ENCODE assay signal across 8 mouse cellular contexts in the genomic region with DNA sequence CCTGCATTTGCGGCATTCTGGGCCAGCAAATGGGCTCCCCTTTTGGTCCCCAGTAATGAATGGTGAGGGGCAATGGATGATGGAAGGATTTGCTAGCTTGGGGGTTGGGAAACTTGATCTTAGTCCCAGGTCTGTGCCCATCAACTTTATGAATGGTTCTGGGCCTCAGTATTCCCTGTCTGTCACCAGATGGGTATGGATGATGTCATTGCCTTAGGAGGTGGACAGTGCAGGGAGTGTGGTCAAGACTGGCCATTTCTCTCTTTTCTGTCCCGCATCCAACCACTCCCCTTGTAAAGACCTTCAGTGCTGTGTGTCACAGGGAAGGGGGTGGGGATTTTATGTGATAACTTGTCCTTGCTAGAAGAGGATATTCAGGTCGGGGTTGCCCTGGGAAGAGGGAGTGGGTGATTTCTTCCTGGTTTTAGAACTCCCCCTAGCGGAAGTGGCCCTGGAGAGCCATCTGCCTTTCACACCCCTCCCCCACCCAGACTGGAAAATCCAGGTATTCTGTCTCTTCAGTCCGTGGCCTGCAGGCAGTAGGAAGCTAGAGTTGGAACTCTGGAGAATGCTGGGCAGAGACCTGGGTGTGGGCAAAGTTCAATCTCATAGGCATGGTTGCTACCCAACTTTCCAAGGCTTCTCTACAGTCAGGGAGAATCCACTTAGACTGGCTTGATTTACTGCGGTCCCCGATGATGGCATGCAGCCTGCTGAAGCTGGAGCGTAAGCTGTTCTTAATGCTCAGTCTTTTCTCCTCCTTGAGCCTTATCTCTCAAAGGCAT. TPM values are rescaled to one million over a fixed set of nuclear protein-coding genes. Genes with fewer than 3 reads are reported as not detected.
DNase-seq lines count a peak whose midpoint lies in the region; ATAC-seq and TF ChIP-seq lines count a peak whose summit lies in the region.

No protein-coding gene starts in this region.

- TF ChIP-seq EP300 in liver, embryonic 14.5 days (IDR thresholded peaks at IDR 0.05; ENCODE audit: low read depth): no peak

- intact Hi-C loops in gastrocnemius, adult 2 months (cut with DNase I): no loop called here
- intact Hi-C loops in gastrocnemius, postnatal 36 days (cut with DNase I): no loop called here

- H3K9ac ChIP-seq in embryonic facial prominence, embryonic 15.5 days: peak overlapping the region; percentile 87; the same call in 1 of the 2 replicates
- H3K9ac ChIP-seq in intestine, embryonic 14.5 days (ENCODE audit: low read length): peak overlapping the region; percentile 87
- H3K9ac ChIP-seq in liver, embryonic 14.5 days (replicated peaks): no peak overlapping the region
- H3K9ac ChIP-seq in neural tube, embryonic 14.5 days (replicated peaks; ENCODE audit: low read depth, low read length): peak overlapping the region; percentile 91; the same call in 1 of the 2 replicates

- no peak for ATAC-seq in embryonic facial prominence, embryonic 15.5 days (ENCODE audit: insufficient number of reproducible peaks, low FRiP score, low TSS enrichment, low read depth)
- ATAC-seq in intestine, embryonic 14.5 days (replicated peaks; ENCODE audit: low FRiP score, low TSS enrichment, low read depth): 0 out of 2 replicates have a peak, but pooled peaks have one; percentile 4
- ATAC-seq in liver, embryonic 14.5 days (ENCODE audit: insufficient read depth): no peak
- no peak for ATAC-seq in neural tube, embryonic 14.5 days (ENCODE audit: low read depth)

- no peak for DNase-seq in gastrocnemius, adult 2 months
- no peak for DNase-seq in gastrocnemius, postnatal 36 days
- DNase-seq in adrenal gland, adult 18-20 months (ENCODE audit: low spot score in 2 of 2): peak; percentile 51 to 66
- peak; percentile 83 for DNase-seq in intestine, embryonic 14.5 days (ENCODE audit: low spot score)
- DNase-seq in liver, embryonic 14.5 days (ENCODE audit: low read depth in 3 of 3, low spot score in 3 of 3): no peak
- DNase-seq in natural killer cell, adult 2 months (ENCODE audit: low spot score in 2 of 2): no peak

- H3K9me3 ChIP-seq in embryonic facial prominence, embryonic 15.5 days (replicated peaks): no peaks in the 10 kb centered on the region
- no peaks in the 10 kb centered on the region for H3K9me3 ChIP-seq in intestine, embryonic 14.5 days (ENCODE audit: control insufficient read depth, low read length)
- H3K9me3 ChIP-seq in liver, embryonic 14.5 days (ENCODE audit: control insufficient read depth, low read length): no peaks in the 10 kb centered on the region
- H3K9me3 ChIP-seq in neural tube, embryonic 14.5 days (ENCODE audit: control insufficient read depth, low read length): no peaks in the 10 kb centered on the region

- H3K27ac ChIP-seq in gastrocnemius, adult 2 months: peak overlapping the region; percentile 97
- H3K27ac ChIP-seq in embryonic facial prominence, embryonic 15.5 days (replicated peaks): peak overlapping the region; percentile 98
- H3K27ac ChIP-seq in intestine, embryonic 14.5 days (ENCODE audit: low read depth): peak overlapping the region; percentile 96
- no peak overlapping the region for H3K27ac ChIP-seq in liver, embryonic 14.5 days
- peak overlapping the region; percentile 86; the same call in 1 of the 2 replicates for H3K27ac ChIP-seq in neural tube, embryonic 14.5 days (ENCODE audit: low read depth, low read length)

- H3K4me3 ChIP-seq in gastrocnemius, adult 2 months: peak overlapping the region; percentile 99
- peak overlapping the region; percentile 94 for H3K4me3 ChIP-seq in embryonic facial prominence, embryonic 15.5 days (replicated peaks)
- H3K4me3 ChIP-seq in intestine, embryonic 14.5 days (ENCODE audit: low read depth, low read length): peak overlapping the region; percentile 99
- H3K4me3 ChIP-seq in liver, embryonic 14.5 days (ENCODE audit: insufficient read depth in 1 of 2, low read depth in 2 of 2, low read length in 2 of 2): peak overlapping the region; percentile 65 to 72
- peak overlapping the region; percentile 93 for H3K4me3 ChIP-seq in neural tube, embryonic 14.5 days (ENCODE audit: low read depth, low read length)

- peak overlapping the region; percentile 64 for H3K4me2 ChIP-seq in embryonic facial prominence, embryonic 15.5 days (replicated peaks)
- H3K4me2 ChIP-seq in intestine, embryonic 14.5 days (ENCODE audit: low read length): peak overlapping the region; percentile 89
- H3K4me2 ChIP-seq in liver, embryonic 14.5 days (ENCODE audit: low read depth): peak overlapping the region; percentile 81
- peak overlapping the region; percentile 90 for H3K4me2 ChIP-seq in neural tube, embryonic 14.5 days (ENCODE audit: low read depth, low read length)

- peak; percentile 55 for TF ChIP-seq CTCF in gastrocnemius, adult 2 months (IDR thresholded peaks at IDR 0.05)
- TF ChIP-seq CTCF in liver, embryonic 14.5 days (IDR thresholded peaks at IDR 0.05; ENCODE audit: low read depth): peak; percentile 61

- H3K4me1 ChIP-seq in embryonic facial prominence, embryonic 15.5 days: peaks cover 65% of the 10 kb centered on the region
- H3K4me1 ChIP-seq in intestine, embryonic 14.5 days (replicated peaks; ENCODE audit: control insufficient read depth, insufficient read depth, low read length): peaks cover 54% of the 10 kb centered on the region
- peaks cover 2 to 37% of the 10 kb centered on the region in 2 experiments; a peak in 3 of 4 replicates for H3K4me1 ChIP-seq in liver, embryonic 14.5 days (replicated peaks; ENCODE audit: control insufficient read depth in 2 of 2, insufficient read depth in 2 of 2, low read length in 1 of 2)
- peaks cover 46% of the 10 kb centered on the region for H3K4me1 ChIP-seq in neural tube, embryonic 14.5 days (ENCODE audit: control insufficient read depth, insufficient read depth, low read length)

- 25% methylated on average over 8 of the region's 8 CpGs for WGBS in embryonic facial prominence, embryonic 15.5 days
- WGBS in intestine, embryonic 14.5 days: 16% methylated on average over 8 of the region's 8 CpGs
- WGBS in liver, embryonic 14.5 days (ENCODE audit: insufficient replicate concordance): 33% methylated on average over 8 of the region's 8 CpGs
- 19% methylated on average over 8 of the region's 8 CpGs for WGBS in neural tube, embryonic 14.5 days

- no peaks in the 10 kb centered on the region for H3K36me3 ChIP-seq in embryonic facial prominence, embryonic 15.5 days
- no peaks in the 10 kb centered on the region for H3K36me3 ChIP-seq in intestine, embryonic 14.5 days (ENCODE audit: control insufficient read depth, insufficient read depth, low read length)
- no peaks in the 10 kb centered on the region for H3K36me3 ChIP-seq in liver, embryonic 14.5 days (replicated peaks; ENCODE audit: control insufficient read depth, insufficient read depth, low read depth)
- H3K36me3 ChIP-seq in neural tube, embryonic 14.5 days (ENCODE audit: control insufficient read depth, insufficient read depth, low read length): no peaks in the 10 kb centered on the region

- no peaks in the 10 kb centered on the region for H3K27me3 ChIP-seq in embryonic facial prominence, embryonic 15.5 days
- H3K27me3 ChIP-seq in intestine, embryonic 14.5 days (replicated peaks; ENCODE audit: control insufficient read depth, insufficient read depth, low read length): no peaks in the 10 kb centered on the region
- no peaks in the 10 kb centered on the region; the same call in 1 of the 2 replicates for H3K27me3 ChIP-seq in liver, embryonic 14.5 days (ENCODE audit: control insufficient read depth, insufficient read depth, low read length)
- H3K27me3 ChIP-seq in neural tube, embryonic 14.5 days (ENCODE audit: control insufficient read depth, insufficient read depth, low read length): no peaks in the 10 kb centered on the region; the same call in 1 of the 2 replicates

RNA-seq across cellular contexts. Expression of gene Lasp1, which starts 2.8 kb away (rescaled TPM):
- total RNA-seq in gastrocnemius, adult 2 months (2021): 10 to 100 TPM; 10.0 to 16.8 TPM
- total RNA-seq in gastrocnemius, postnatal 36 days (2021): 10 to 100 TPM; 14.2 to 15.4 TPM
- 100 to 1,000 TPM in 1 of 2 experiments, 10 to 100 TPM in 1; 94.0 to 145 TPM for total RNA-seq in adrenal gland, adult 18-20 months (2021)
- 117 and 121 TPM in 2 replicates for polyA plus RNA-seq in embryonic facial prominence, embryonic 15.5 days (2015; fragmentation: Nextera tagmentation; extraction: Ambion mirVana)
- polyA plus RNA-seq in intestine, embryonic 14.5 days (2014; fragmentation: Nextera tagmentation; extraction: Ambion mirVana): 85.1 and 88.6 TPM in 2 replicates
- polyA plus RNA-seq in liver, embryonic 14.5 days (2012; rRNA removed): 19.1 and 19.5 TPM in 2 replicates
- 15.5 and 20.3 TPM in 2 replicates for polyA plus RNA-seq in liver, embryonic 14.5 days (2014; fragmentation: Nextera tagmentation; extraction: Ambion mirVana)
- 82.9 and 99.8 TPM in 2 replicates for polyA plus RNA-seq in neural tube, embryonic 14.5 days (2014; fragmentation: Nextera tagmentation; extraction: Ambion mirVana)

RNA-seq across cellular contexts. Expression of gene Rpl23, which starts 19.4 kb away (rescaled TPM):
- 100 to 1,000 TPM; 385 to 521 TPM for total RNA-seq in gastrocnemius, adult 2 months (2021)
- 100 to 1,000 TPM; 349 to 430 TPM for total RNA-seq in gastrocnemius, postnatal 36 days (2021)
- 100 to 1,000 TPM; 830 to 834 TPM for total RNA-seq in adrenal gland, adult 18-20 months (2021)
- 567 and 575 TPM in 2 replicates for polyA plus RNA-seq in embryonic facial prominence, embryonic 15.5 days (2015; fragmentation: Nextera tagmentation; extraction: Ambion mirVana)
- polyA plus RNA-seq in intestine, embryonic 14.5 days (2014; fragmentation: Nextera tagmentation; extraction: Ambion mirVana): 752 and 786 TPM in 2 replicates
- 229 and 484 TPM in 2 replicates for polyA plus RNA-seq in liver, embryonic 14.5 days (2012; rRNA removed)
- polyA plus RNA-seq in liver, embryonic 14.5 days (2014; fragmentation: Nextera tagmentation; extraction: Ambion mirVana): 485 and 502 TPM in 2 replicates
- 347 and 366 TPM in 2 replicates for polyA plus RNA-seq in neural tube, embryonic 14.5 days (2014; fragmentation: Nextera tagmentation; extraction: Ambion mirVana)

RNA-seq across cellular contexts. Expression of gene 1700001P01Rik, which starts 25.9 kb away (rescaled TPM):
- under 1 TPM; 0.39 to 0.56 TPM for total RNA-seq in gastrocnemius, adult 2 months (2021)
- total RNA-seq in gastrocnemius, postnatal 36 days (2021): not detected
- total RNA-seq in adrenal gland, adult 18-20 months (2021): not detected
- 0.95 TPM in 1 of 2 replicates, not detected in the other for polyA plus RNA-seq in embryonic facial prominence, embryonic 15.5 days (2015; fragmentation: Nextera tagmentation; extraction: Ambion mirVana)
- 0.31 TPM in 2 replicates for polyA plus RNA-seq in intestine, embryonic 14.5 days (2014; fragmentation: Nextera tagmentation; extraction: Ambion mirVana)
- polyA plus RNA-seq in liver, embryonic 14.5 days (2012; rRNA removed): 0.08 TPM in 1 of 2 replicates, not detected in the other
- not detected in 2 replicates for polyA plus RNA-seq in liver, embryonic 14.5 days (2014; fragmentation: Nextera tagmentation; extraction: Ambion mirVana)
- polyA plus RNA-seq in neural tube, embryonic 14.5 days (2014; fragmentation: Nextera tagmentation; extraction: Ambion mirVana): 0.36 TPM in 1 of 2 replicates, not detected in the other

RNA-seq across cellular contexts. Expression of gene Cwc25, which starts 35.2 kb away (rescaled TPM):
- total RNA-seq in gastrocnemius, adult 2 months (2021): 1 to 10 TPM; 6.2 to 6.5 TPM
- total RNA-seq in gastrocnemius, postnatal 36 days (2021): 1 to 10 TPM; 5.5 to 5.7 TPM
- 10 to 100 TPM; 18.2 to 21.1 TPM for total RNA-seq in adrenal gland, adult 18-20 months (2021)
- 18.0 and 20.7 TPM in 2 replicates for polyA plus RNA-seq in embryonic facial prominence, embryonic 15.5 days (2015; fragmentation: Nextera tagmentation; extraction: Ambion mirVana)
- polyA plus RNA-seq in intestine, embryonic 14.5 days (2014; fragmentation: Nextera tagmentation; extraction: Ambion mirVana): 10.5 and 11.8 TPM in 2 replicates
- polyA plus RNA-seq in liver, embryonic 14.5 days (2012; rRNA removed): 4.5 and 5.7 TPM in 2 replicates
- 3.5 and 4.5 TPM in 2 replicates for polyA plus RNA-seq in liver, embryonic 14.5 days (2014; fragmentation: Nextera tagmentation; extraction: Ambion mirVana)
- 13.8 and 13.9 TPM in 2 replicates for polyA plus RNA-seq in neural tube, embryonic 14.5 days (2014; fragmentation: Nextera tagmentation; extraction: Ambion mirVana)

RNA-seq across cellular contexts. Expression of gene B230217C12Rik, which starts 39.0 kb away (rescaled TPM):
- total RNA-seq in gastrocnemius, adult 2 months (2021): under 1 TPM; 0.23 to 0.50 TPM
- total RNA-seq in gastrocnemius, postnatal 36 days (2021): under 1 TPM; 0.31 to 0.64 TPM
- total RNA-seq in adrenal gland, adult 18-20 months (2021): 1 to 10 TPM; 3.7 to 4.0 TPM
- polyA plus RNA-seq in embryonic facial prominence, embryonic 15.5 days (2015; fragmentation: Nextera tagmentation; extraction: Ambion mirVana): 6.8 and 7.4 TPM in 2 replicates
- 8.1 and 9.5 TPM in 2 replicates for polyA plus RNA-seq in intestine, embryonic 14.5 days (2014; fragmentation: Nextera tagmentation; extraction: Ambion mirVana)
- polyA plus RNA-seq in liver, embryonic 14.5 days (2012; rRNA removed): 0.60 and 0.81 TPM in 2 replicates
- 0.19 and 0.63 TPM in 2 replicates for polyA plus RNA-seq in liver, embryonic 14.5 days (2014; fragmentation: Nextera tagmentation; extraction: Ambion mirVana)
- polyA plus RNA-seq in neural tube, embryonic 14.5 days (2014; fragmentation: Nextera tagmentation; extraction: Ambion mirVana): 39.8 and 53.5 TPM in 2 replicates

Comparison
In these comparisons a context has a peak if more than half of its experiments do, and no peak if none do; other contexts are left out.
1. DNase-seq: peak in adrenal gland, adult 18-20 months (2 of 2) and intestine, embryonic 14.5 days (single experiment); none in gastrocnemius, adult 2 months (single experiment), gastrocnemius, postnatal 36 days (0 of 2), liver, embryonic 14.5 days (0 of 3) and natural killer cell, adult 2 months (0 of 2).
2. Peak in every context shown above with its lines, with median percentiles within 50 percentile points of each other: H3K4me3 ChIP-seq and H3K4me2 ChIP-seq.